Mouse (Mus musculus): ENCODE data around the gene Mkrn2.
A peak's percentile ranks its signal among the peaks of the same experiment; 100 is the strongest.
"Not testable (repeated sequence)": the region's sequence is repeated elsewhere in the genome, so short reads cannot be mapped to it uniquely, and the experiment has no call there.

Gene Mkrn2

GRCm38 (mm10) chr6:115609121-115609520, 7.4 kb downstream of the Mkrn2 start:
- peak; percentile 72 for DNase-seq

- DNase-seq = peak; percentile 58
Observed at GRCm38 (mm10) chr6:115610301-115610700, 8.6 kb downstream of the Mkrn2 start.

GRCm38 (mm10) chr6:115613793-115614192, 12.1 kb downstream of the Mkrn2 start:
- DNase-seq = no peak

GRCm38 (mm10) chr6:115615983-115616382, 14.3 kb downstream of the Mkrn2 start:
- DNase-seq = no peak

- DNase-seq = peak; percentile 66
Observed at GRCm38 (mm10) chr6:115619818-115620217, 18.1 kb downstream of the Mkrn2 start.

- no peak for DNase-seq
Observed at GRCm38 (mm10) chr6:115620942-115621341, 19.2 kb downstream of the Mkrn2 start.

- DNase-seq = no peak
Observed at GRCm38 (mm10) chr6:115626121-115626520, 24.4 kb downstream of the Mkrn2 start.

GRCm38 (mm10) chr6:115631056-115631795, 29.5 kb downstream of the Mkrn2 start:
- DNase-seq = no peak

GRCm38 (mm10) chr6:115634015-115634414, 32.3 kb downstream of the Mkrn2 start:
- no peak for DNase-seq

- not testable (repeated sequence) for DNase-seq
Observed at GRCm38 (mm10) chr6:115638188-115638587, 36.5 kb downstream of the Mkrn2 start.

- no peak for DNase-seq
Observed at GRCm38 (mm10) chr6:115643315-115643714, 41.6 kb downstream of the Mkrn2 start.

GRCm38 (mm10) chr6:115649792-115650365, 48.2 kb downstream of the Mkrn2 start:
- no peak for DNase-seq

- DNase-seq = no peak
Observed at GRCm38 (mm10) chr6:115650476-115651427, 49.0 kb downstream of the Mkrn2 start.

- no peak for DNase-seq
Observed at GRCm38 (mm10) chr6:115651719-115652118, 50.0 kb downstream of the Mkrn2 start.

GRCm38 (mm10) chr6:115653939-115654338, 52.2 kb downstream of the Mkrn2 start:
- no peak for DNase-seq

GRCm38 (mm10) chr6:115658802-115659201, 57.1 kb downstream of the Mkrn2 start:
- DNase-seq = no peak

- DNase-seq = no peak
Observed at GRCm38 (mm10) chr6:115664268-115664667, 62.6 kb downstream of the Mkrn2 start.

- no peak for DNase-seq
Observed at GRCm38 (mm10) chr6:115666641-115667040, 64.9 kb downstream of the Mkrn2 start.
